ENCODE assay signal across 9 mouse cellular contexts in the genomic region with DNA sequence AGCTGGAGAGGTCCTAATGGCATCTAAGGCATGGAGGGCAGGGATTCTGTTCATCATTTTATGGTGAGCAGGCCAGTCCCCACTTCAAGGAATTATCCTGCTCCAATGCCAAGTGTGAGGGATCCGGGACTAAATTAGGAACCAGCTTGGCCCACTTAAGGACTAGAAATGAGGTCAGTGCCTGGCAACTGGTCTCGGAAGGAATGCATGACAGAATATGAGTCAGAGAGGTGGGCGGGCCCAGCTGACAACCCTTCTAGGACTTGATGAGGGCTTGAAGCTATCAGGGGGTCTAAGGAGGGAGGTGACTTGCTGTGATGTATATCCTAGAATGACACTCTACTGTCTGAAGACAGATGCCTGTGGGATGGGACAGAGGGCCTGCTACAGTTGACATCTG.
A peak's percentile ranks its signal among the peaks of the same experiment; 100 is the strongest.
DNase-seq lines count a peak whose midpoint lies in the region; ATAC-seq and TF ChIP-seq lines count a peak whose summit lies in the region.
"Had no signal": no experiment of that assay in that cellular context is flagged by ENCODE, and none has a peak within 500 bp of the region (broad histone marks: within the 10 kb centered on the region; RNA-seq: fewer than 3 reads in every experiment).

No protein-coding gene starts in this region.

- H3K9me3 ChIP-seq in heart, embryonic 15.5 days (replicated peaks), result no peaks in the 10 kb centered on the region
- H3K9me3 ChIP-seq in hindbrain, embryonic 14.5 days (ENCODE audit: control insufficient read depth, low read length), result no peaks in the 10 kb centered on the region
- H3K9me3 ChIP-seq: lung, embryonic 15.5 days had no signal

- H3K9ac ChIP-seq in heart, embryonic 15.5 days, result no peak overlapping the region
- H3K9ac ChIP-seq in hindbrain, embryonic 14.5 days, result no peak overlapping the region
- H3K9ac ChIP-seq: lung, embryonic 15.5 days had no signal

- TF ChIP-seq CTCF in left cerebral cortex, adult 2 months (IDR thresholded peaks at IDR 0.05), result no peak

- peak; percentile 77; the same call in 1 of the 2 replicates for ATAC-seq in heart, embryonic 15.5 days (replicated peaks; ENCODE audit: insufficient number of reproducible peaks, insufficient read depth, low FRiP score, low read depth)
- no peak for ATAC-seq in hindbrain, embryonic 14.5 days (ENCODE audit: low FRiP score)

- H3K4me3 ChIP-seq in left cerebral cortex, adult 2 months, result no peak overlapping the region
- no peak overlapping the region for H3K4me3 ChIP-seq in heart, embryonic 15.5 days
- H3K4me3 ChIP-seq in hindbrain, embryonic 14.5 days (replicated peaks; ENCODE audit: low read length), result no peak overlapping the region
- H3K4me3 ChIP-seq: lung, embryonic 15.5 days had no signal

- peak overlapping the region; percentile 78 for H3K27ac ChIP-seq in left cerebral cortex, adult 2 months
- H3K27ac ChIP-seq in heart, embryonic 15.5 days, result peak overlapping the region; percentile 37; the same call in 1 of the 2 replicates
- no peak overlapping the region for H3K27ac ChIP-seq in hindbrain, embryonic 14.5 days
- H3K27ac ChIP-seq: lung, embryonic 15.5 days had no signal

- peak; percentile 20 to 55 for DNase-seq in left cerebral cortex, adult 2 months (ENCODE audit: extremely low spot score in 1 of 2, low spot score in 2 of 2)
- DNase-seq in left cerebral cortex, postnatal 4 days, result no peak
- DNase-seq in cerebellum, postnatal 10 days, result peak; percentile 17 to 28
- peak; percentile 37 to 67 for DNase-seq in right cerebral cortex, postnatal 36 days (ENCODE audit: low spot score in 2 of 2)
- DNase-seq in spleen, adult 18-20 months, result no peak
- no peak for DNase-seq in hindbrain, embryonic 14.5 days (ENCODE audit: low spot score)
- DNase-seq in spleen, adult 12 weeks (ENCODE audit: low spot score), result no peak

- intact Hi-C loops in left cerebral cortex, adult 2 months (cut with DNase I), result loop anchor here (5.0 kb wide), 1 partner anchor 76 kb away; no protein-coding TSS in a partner anchor
- intact Hi-C loops in left cerebral cortex, postnatal 4 days (cut with DNase I), result no loop called here

- 33% methylated on average over 3 of the region's 3 CpGs for WGBS in heart, embryonic 15.5 days
- WGBS in hindbrain, embryonic 14.5 days, result 69% methylated on average over 3 of the region's 3 CpGs

- H3K4me2 ChIP-seq in heart, embryonic 15.5 days, result no peak overlapping the region
- H3K4me2 ChIP-seq in hindbrain, embryonic 14.5 days (replicated peaks), result no peak overlapping the region
- H3K4me2 ChIP-seq: lung, embryonic 15.5 days had no signal

- no peaks in the 10 kb centered on the region for H3K27me3 ChIP-seq in heart, embryonic 15.5 days
- H3K27me3 ChIP-seq in hindbrain, embryonic 14.5 days (ENCODE audit: control insufficient read depth, insufficient read depth, low read length), result no peaks in the 10 kb centered on the region
- H3K27me3 ChIP-seq: lung, embryonic 15.5 days had no signal

- peaks cover 2% of the 10 kb centered on the region; the same call in 1 of the 2 replicates for H3K4me1 ChIP-seq in heart, embryonic 15.5 days (replicated peaks)
- no peaks in the 10 kb centered on the region for H3K4me1 ChIP-seq in hindbrain, embryonic 14.5 days (replicated peaks; ENCODE audit: control insufficient read depth, insufficient read depth, low read length)
- H3K4me1 ChIP-seq: lung, embryonic 15.5 days had no signal

- H3K36me3 ChIP-seq in heart, embryonic 15.5 days, result no peaks in the 10 kb centered on the region
- no peaks in the 10 kb centered on the region for H3K36me3 ChIP-seq in hindbrain, embryonic 14.5 days (replicated peaks; ENCODE audit: control insufficient read depth, insufficient read depth)
- H3K36me3 ChIP-seq: lung, embryonic 15.5 days had no signal

Comparison
In these comparisons a context has a peak if more than half of its experiments do, and no peak if none do; other contexts are left out.
1. DNase-seq: peak in left cerebral cortex, adult 2 months (2 of 2), cerebellum, postnatal 10 days (2 of 2) and right cerebral cortex, postnatal 36 days (2 of 2); none in left cerebral cortex, postnatal 4 days (single experiment), spleen, adult 18-20 months (0 of 2), hindbrain, embryonic 14.5 days (single experiment) and spleen, adult 12 weeks (single experiment).